Mouse (Mus musculus) heart, adult 2 months (tissue): ENCODE measurements around the gene Grap. TPM values are rescaled to one million over a fixed set of nuclear protein-coding genes. Genes with fewer than 3 reads are reported as not detected.

Experiments
- DNase-seq, 2 experiments: peaks; one replicate each; pipeline ENCODE4 v3.0.0; 2021
- H3K27ac ChIP-seq: fragments of 200-600 bp; 2 replicates; pipeline ENCODE4 v1.8.1; 2022
- H3K27me3 ChIP-seq: fragments of 200-500 bp; 2 replicates; pipeline ENCODE4 v1.6.1; 2012; ENCODE audit warnings: mild to moderate bottlenecking, low read length, inconsistent platforms, mixed read lengths; ENCODE audit not compliant: control insufficient read depth, insufficient read depth
- H3K36me3 ChIP-seq: fragments of 200-500 bp; 2 replicates; pipeline ENCODE4 v1.6.1; 2012; ENCODE audit warnings: low read length, inconsistent platforms; ENCODE audit not compliant: control insufficient read depth, insufficient read depth
- H3K4me1 ChIP-seq: fragments of 200-500 bp; 2 replicates; pipeline ENCODE4 v1.6.1; 2011; ENCODE audit warnings: low read length; ENCODE audit not compliant: control insufficient read depth, insufficient read depth
- H3K4me3 ChIP-seq: fragments of 200-600 bp; 2 replicates; pipeline ENCODE4 v1.8.1; 2022
- H3K79me2 ChIP-seq: fragments of 200-500 bp; replicated peaks from 2 replicates; pipeline ENCODE4 v1.6.1; 2012; ENCODE audit warnings: mild to moderate bottlenecking, inconsistent platforms, low read length, moderate library complexity, mixed read lengths; ENCODE audit not compliant: control insufficient read depth, insufficient read depth
- H3K9ac ChIP-seq: fragments of 200-500 bp; 2 replicates; pipeline ENCODE4 v1.6.1; 2012; ENCODE audit warnings: low read depth, mild to moderate bottlenecking, control low read depth, inconsistent platforms, low read length, mixed read lengths
- CTCF ChIP-seq: fragments of 200-600 bp; IDR thresholded peaks from 2 replicates; pipeline ENCODE4 v1.8.1; 2022; ENCODE audit warnings: antibody characterized with exemption, mild to moderate bottlenecking, moderate library complexity
- EP300 ChIP-seq: fragments of 200-500 bp; IDR thresholded peaks from 2 replicates; pipeline ENCODE4 v1.6.1; 2011; ENCODE audit warnings: low read depth, low read length, control low read depth; ENCODE audit not compliant: insufficient read depth
- POLR2A ChIP-seq: fragments of 200-500 bp; IDR thresholded peaks from 2 replicates; pipeline ENCODE4 v1.6.1; 2011; ENCODE audit warnings: mild to moderate bottlenecking, low read depth, low read length, control low read depth; ENCODE audit not compliant: insufficient read depth
- WGBS: fragments of 180-500 bp; shearing (Covaris S2); methylation state at CpG from one replicate; pipeline ENCODE4 v1.1.7; 2018; 5-methylcytosine and 5-hydroxymethylcytosine counted together
- intact Hi-C: fragments of 180-260 bp; cut with DNase I; formaldehyde crosslinking; loops from one replicate; pipeline ENCODE4 v1.15.1; 2025
- polyA plus RNA-seq: library from polyadenylated mRNA; depleted of rRNA; stranded (reverse); fragments of >200 nt; gene quantifications from 2 replicates; pipeline ENCODE4 v1.2.3, GENCODE M21; 2012
- total RNA-seq, 2 experiments: library from RNA; stranded (reverse); gene quantifications; 2 replicates each; pipeline ENCODE4 v1.2.3; 2021

Grap gene
- total and polyA plus RNA-seq, 3 experiments, result 10.5 to 11.3 (median 10.6) TPM

- DNase-seq, result no peak
- no peak overlapping the region for H3K27ac ChIP-seq
- TF ChIP-seq POLR2A (no peak), CTCF (peak; percentile 54)
Observed at GRCm38 (mm10) chr11:61673686-61674085, 20.6 kb downstream of the Grap start.

GRCm38 (mm10) chr11:61674151-61674838 is 21.2 kb downstream of the Grap start:
- no peaks in the 10 kb centered on the region for H3K27me3 ChIP-seq
- no peaks in the 10 kb centered on the region for H3K36me3 ChIP-seq
- 58% methylated on average over 19 of the region's 19 CpGs for WGBS
- no peak overlapping the region for H3K4me3 ChIP-seq
- H3K79me2 ChIP-seq, result no peaks in the 10 kb centered on the region
- TF ChIP-seq EP300 (no peak), POLR2A (no peak), CTCF (no peak)
- intact Hi-C loops, result no loop called here
- H3K27ac ChIP-seq, result no peak overlapping the region
- H3K4me1 ChIP-seq, result no peaks in the 10 kb centered on the region
- no peak overlapping the region for H3K9ac ChIP-seq
- DNase-seq, result no peak

More at GRCm38 (mm10) chr11:61673686-61674085, 20.6 kb downstream of the Grap start:
- Histone ChIP-seq H3K79me2 (no peaks in the 10 kb centered on the region), H3K9ac (no peak overlapping the region), H3K4me1 (no peaks in the 10 kb centered on the region), H3K36me3 (no peaks in the 10 kb centered on the region), H3K4me3 (no peak overlapping the region), H3K27me3 (no peaks in the 10 kb centered on the region)
- intact Hi-C loops, result no loop called here
- 44% methylated on average over 8 of the region's 8 CpGs for WGBS

GRCm38 (mm10) chr11:61674839-61675159 is 21.7 kb downstream of the Grap start:
- DNase-seq, result no peak
- Histone ChIP-seq H3K36me3 (no peaks in the 10 kb centered on the region), H3K4me1 (no peaks in the 10 kb centered on the region), H3K27me3 (no peaks in the 10 kb centered on the region), H3K27ac (no peak overlapping the region), H3K79me2 (no peaks in the 10 kb centered on the region), H3K4me3 (no peak overlapping the region), H3K9ac (no peak overlapping the region)
- WGBS, result 27% methylated on average over 8 of the region's 8 CpGs
- intact Hi-C loops, result no loop called here
- TF ChIP-seq EP300 (no peak), CTCF (peak; percentile 49), POLR2A (no peak)

DNA sequence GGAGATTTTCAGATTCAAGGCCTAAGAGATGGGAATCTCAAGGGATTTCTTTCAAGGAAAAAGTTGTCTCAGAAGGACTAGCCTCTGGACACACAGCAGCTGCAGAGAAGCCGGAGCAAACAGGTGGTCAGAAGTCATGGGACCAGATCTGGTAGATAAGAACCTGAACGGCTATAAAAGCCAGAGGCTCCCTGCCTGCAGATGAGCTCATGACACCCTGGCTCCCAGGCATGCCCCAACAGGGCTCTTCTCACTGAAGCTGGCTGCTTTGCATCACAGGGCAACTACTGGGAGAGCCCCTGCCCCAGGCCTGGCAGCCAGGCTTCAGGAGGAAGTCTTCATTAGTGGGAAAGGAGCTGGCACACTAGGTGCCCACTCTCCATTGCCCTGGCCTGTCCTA is 22.3 kb downstream of the Grap start:
- Histone ChIP-seq H3K27ac (no peak overlapping the region), H3K27me3 (no peaks in the 10 kb centered on the region), H3K9ac (no peak overlapping the region), H3K36me3 (no peaks in the 10 kb centered on the region), H3K4me1 (no peaks in the 10 kb centered on the region), H3K79me2 (no peaks in the 10 kb centered on the region), H3K4me3 (no peak overlapping the region)
- no peak for TF ChIP-seq EP300
- no peak for TF ChIP-seq CTCF
- TF ChIP-seq POLR2A, result no peak
- intact Hi-C loops, result no loop called here
- WGBS, result 48% methylated on average over 2 of the region's 2 CpGs
- DNase-seq, result no peak

DNA sequence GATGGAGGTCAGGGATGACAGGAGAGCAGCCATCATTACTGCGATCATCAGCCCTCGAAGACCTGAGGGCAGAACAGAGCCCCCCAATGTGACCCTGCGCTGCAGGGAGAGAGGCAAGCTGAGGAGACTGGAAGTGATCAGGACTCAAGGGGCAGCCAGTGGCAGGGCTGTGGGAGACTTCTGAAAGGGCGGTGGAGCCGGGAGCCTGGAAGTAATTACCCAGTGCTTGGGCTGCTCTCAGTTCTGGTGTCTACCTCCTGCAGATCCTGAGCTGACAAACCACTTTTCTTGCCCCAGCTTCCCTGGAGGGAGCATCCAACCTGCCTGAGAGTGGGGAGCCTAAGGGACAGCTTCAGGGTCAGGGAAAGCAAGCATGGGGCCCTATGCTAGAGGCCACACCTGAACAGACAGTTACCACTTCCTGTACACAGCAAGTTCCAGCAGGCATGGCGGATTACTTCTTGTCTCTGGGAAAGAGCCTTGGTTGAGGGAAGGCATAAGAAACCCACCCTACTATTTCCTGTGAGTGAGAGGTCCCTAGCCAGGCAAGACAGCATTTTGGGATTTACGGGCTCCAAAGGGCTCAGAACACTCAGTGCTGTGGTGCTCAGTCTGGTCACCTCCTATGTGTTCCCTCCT is 23.3 kb downstream of the Grap start:
- intact Hi-C loops, result no loop called here
- Histone ChIP-seq H3K9ac (no peak overlapping the region), H3K27ac (no peak overlapping the region), H3K27me3 (no peaks in the 10 kb centered on the region), H3K4me1 (no peaks in the 10 kb centered on the region), H3K4me3 (no peak overlapping the region), H3K36me3 (no peaks in the 10 kb centered on the region), H3K79me2 (no peaks in the 10 kb centered on the region)
- TF ChIP-seq EP300 (no peak), POLR2A (no peak), CTCF (no peak)
- WGBS, result 84% methylated on average over 7 of the region's 7 CpGs
- no peak for DNase-seq

DNA sequence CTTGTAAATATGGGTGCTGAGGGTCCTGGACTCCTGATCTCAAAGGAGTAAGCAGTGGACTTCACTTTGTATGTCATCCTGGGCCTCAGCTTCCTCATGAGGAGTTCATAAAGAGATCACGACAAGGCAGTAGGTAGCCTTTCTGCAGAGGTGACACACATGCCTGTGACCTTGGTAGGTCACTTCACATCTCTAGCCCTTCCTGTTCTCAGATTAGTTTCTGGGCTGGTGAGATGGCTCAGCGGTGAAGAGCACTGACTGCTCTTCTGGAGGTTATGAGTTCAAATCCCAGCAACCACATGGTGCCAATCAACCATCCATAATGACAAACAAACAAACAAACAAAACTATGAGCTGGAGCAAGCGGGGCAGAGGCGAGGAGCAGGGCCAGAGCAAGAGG is 24.6 kb downstream of the Grap start:
- Histone ChIP-seq H3K79me2 (no peaks in the 10 kb centered on the region), H3K4me1 (no peaks in the 10 kb centered on the region), H3K36me3 (no peaks in the 10 kb centered on the region), H3K27me3 (no peaks in the 10 kb centered on the region), H3K27ac (no peak overlapping the region), H3K9ac (no peak overlapping the region), H3K4me3 (no peak overlapping the region)
- intact Hi-C loops, result no loop called here
- 86% methylated on average over 4 of the region's 4 CpGs for WGBS
- TF ChIP-seq EP300, result no peak
- no peak for TF ChIP-seq CTCF
- TF ChIP-seq POLR2A, result no peak
- no peak for DNase-seq
